Mouse (Mus musculus) thymus, adult 18-20 months (tissue): ENCODE results near the gene Gse1.

Source experiments
- DNase-seq, 2 experiments: peaks; one replicate each; pipeline ENCODE4 v3.0.0; 2022; ENCODE audit warnings: mixed read lengths in 2 of 2

The Gse1 gene

GRCm38 (mm10) chr8:120588908-120589771 lies 360.9 kb downstream of the Gse1 start, which contains the start of gene Gins2:
Gene Gins2 (minus strand): TSS chr8:120589304.
- DNase-seq = peak; percentile 99 to 100

DNA sequence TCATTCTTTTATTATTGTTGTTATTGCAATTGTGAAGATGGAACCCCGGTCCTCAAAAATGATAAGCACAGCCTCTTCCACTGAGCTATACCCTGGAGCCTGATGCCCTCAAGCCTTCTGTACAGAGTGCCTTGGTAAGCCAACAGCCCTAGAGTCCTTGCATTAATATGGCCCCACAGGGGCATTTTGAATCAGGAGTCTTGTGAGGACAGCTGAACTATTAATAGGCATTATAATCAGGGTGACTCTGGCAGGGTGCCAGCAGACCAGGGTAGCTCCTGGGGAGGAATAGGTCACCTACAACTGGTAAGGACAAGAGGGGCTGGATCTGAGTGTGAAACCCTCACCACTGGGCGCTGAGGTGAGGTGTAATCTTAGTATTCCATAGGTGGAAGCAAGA lies 361.7 kb downstream of the Gse1 start:
- no peak for DNase-seq

- no peak for DNase-seq
Measured at GRCm38 (mm10) chr8:120591587-120592292, 363.5 kb downstream of the Gse1 start.

GRCm38 (mm10) chr8:120594571-120594970 lies 366.3 kb downstream of the Gse1 start:
- DNase-seq = no peak

GRCm38 (mm10) chr8:120595963-120596362 lies 367.7 kb downstream of the Gse1 start:
- no peak for DNase-seq

GRCm38 (mm10) chr8:120598579-120598978 lies 370.3 kb downstream of the Gse1 start:
- no peak for DNase-seq

DNA sequence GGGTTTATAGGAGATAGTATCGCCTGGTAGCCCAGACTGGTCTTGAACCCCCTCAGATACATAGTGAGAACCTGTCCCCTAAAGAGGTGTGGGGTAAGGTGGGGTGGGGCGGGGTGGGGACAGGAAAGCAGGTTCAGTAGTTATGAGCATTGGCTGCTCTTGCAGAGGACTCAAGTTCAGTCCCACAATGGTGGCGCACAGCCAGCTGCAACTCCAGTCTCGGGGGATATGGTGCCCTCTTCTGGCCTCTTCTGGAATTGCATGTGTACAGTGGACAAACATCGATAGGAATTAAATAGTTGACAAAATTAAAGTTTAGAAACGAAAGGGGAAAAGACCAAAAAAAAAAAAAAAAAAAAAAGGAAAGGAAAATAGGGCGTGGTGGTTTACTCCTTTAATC lies 371.2 kb downstream of the Gse1 start:
- peak; percentile 43 to 61 for DNase-seq

GRCm38 (mm10) chr8:120602672-120603071 lies 374.4 kb downstream of the Gse1 start:
- no peak for DNase-seq

GRCm38 (mm10) chr8:120607460-120607859 lies 379.2 kb downstream of the Gse1 start:
- no peak for DNase-seq

DNA sequence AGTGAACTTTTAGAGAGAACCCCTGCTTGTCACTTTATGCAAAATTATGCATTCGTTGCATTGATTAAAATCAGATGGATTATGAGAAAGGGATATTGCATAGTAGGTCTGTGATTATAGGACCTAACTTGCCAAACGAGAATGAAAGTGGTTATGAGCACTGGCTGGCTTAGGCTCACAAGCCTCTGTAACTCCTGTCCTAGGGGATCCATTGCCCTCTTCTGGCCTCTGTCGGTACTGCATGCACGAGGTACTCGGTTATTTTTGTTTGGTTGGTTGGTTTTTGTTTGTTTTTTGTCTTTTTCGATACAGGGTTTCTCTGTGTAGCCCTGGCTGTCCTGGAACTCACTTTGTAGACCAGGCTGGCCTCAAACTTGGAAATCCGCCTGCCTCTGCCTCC lies 379.6 kb downstream of the Gse1 start:
- DNase-seq = peak in 1 of 2 experiments; percentile 39

DNA sequence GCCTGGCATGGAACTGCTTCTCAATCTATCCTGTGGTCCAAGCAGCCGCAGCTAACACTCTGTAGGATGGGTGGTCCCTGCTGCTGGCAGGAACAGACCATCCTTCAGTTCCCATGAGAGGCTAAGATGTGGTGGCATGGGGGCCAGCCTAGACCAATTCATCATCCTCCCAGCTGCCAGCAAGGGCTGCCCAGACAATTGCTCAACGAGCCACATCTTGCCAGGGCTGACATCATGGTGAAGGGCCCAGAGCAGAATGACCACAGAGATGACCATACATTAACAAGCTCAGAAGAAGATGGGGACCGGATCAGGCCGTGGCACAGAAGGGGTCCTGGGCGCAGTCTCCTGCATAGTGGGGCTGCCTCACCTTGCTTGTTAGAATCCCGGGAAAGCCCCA lies 382.6 kb downstream of the Gse1 start:
- no peak for DNase-seq

GRCm38 (mm10) chr8:120614491-120614890 lies 386.2 kb downstream of the Gse1 start:
- no peak for DNase-seq

DNA sequence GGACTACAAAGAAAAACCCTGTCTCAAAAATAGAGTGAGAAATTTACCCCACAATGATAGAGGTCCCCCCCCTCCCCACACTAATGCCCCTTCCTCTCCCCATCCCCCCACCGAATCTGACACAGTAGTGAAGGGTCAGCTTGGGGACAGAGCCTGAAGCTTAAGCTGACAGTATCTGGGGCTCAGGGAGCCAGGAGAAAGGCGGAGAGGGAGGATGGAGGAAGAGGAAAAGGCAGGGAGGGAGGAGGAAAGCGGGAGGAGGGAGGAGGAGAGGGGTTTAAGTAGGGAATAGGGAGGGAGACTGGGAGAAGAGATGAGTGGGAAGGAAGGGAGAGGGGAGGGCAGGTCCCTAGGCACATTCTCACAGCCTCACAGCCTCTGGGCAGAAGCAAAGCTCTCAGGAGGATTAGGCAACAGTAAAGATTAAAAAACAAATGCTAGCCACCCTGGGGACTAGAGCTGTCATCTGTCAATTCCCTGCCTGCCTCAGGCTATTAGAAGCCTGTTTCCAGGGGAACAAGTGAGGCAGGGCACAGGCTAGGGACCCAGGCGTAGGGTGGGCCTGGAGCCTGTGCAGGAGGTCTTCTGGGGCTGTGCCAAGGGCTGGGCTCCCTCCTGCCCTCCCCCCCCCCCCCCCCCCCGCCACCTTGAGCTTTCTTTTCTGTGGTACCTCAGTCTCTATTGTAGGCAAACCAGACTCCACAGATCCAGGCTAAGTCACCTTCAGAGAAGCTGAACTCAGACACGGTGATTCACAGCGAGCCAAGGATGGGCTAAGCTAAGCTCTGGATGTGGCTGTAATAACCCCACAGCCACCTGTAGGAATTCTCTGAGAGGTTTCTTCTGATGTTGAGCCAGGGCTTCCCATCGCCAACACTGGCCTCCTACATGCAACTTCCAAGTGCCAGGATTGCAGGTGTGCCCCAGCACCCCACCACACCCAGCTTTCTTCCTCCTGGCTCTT lies 388.7 kb downstream of the Gse1 start:
- no peak for DNase-seq

DNA sequence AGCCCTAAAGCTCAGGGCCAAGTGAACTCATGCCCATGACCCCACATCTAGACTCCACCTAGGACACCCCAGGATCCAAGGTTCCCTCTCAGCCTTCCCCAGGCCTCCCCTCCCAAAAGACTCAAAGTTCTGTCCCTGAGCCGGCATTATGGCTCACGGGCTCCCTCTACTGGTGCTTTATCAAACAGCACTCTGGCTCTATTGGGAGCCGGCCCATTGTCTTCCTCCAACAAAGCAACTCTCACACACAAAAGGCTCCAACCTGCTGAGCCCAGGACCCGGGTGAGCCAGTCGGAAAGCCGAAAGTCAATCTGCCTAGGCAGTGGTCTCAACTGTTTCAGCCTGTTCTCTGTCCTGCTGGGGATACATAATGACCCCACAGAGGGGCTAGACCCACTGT lies 389.9 kb downstream of the Gse1 start:
- no peak for DNase-seq

DNA sequence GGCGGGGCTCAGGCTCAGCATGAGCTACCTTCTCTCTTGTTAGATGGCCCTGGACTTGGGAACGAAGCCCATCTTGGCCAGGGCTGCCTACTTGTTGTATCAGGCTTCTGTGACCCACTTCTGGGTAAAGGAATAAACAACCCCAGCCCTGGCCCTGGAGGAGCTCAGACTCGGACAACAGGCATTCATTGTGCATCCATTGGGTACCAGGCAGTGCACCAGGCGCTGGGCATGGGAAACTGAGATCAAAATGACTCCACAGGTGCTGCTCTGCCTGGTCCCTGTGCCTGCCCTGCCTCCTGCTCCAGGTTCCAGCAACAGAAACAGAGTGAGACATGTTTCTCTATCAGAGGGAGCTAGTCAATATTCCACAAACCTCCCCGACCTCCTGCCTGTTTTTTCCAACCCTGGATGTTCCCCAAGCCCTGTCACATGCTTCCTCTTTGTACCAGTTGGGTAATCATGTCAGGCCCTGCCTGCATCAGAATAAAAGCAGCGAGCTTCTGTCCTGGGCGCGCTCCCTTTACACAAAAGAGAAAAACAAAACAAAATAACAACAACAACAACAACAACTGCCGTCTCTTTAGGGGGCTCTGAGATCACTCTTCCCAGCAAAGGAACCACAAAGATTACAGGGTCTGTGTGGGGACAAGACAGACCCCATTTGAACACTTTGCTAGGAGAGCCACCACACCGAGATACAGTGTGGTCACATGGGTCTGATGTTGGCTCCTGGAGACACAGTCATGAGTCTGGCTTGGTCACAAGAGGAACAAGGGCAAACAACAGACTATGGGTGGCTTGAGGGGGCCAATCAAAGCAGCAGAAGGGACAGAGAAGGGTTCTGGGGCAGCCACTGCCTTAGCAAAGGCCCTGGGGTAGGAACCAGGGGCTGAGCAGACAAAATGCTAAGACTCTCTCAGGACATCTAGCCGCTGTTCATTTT lies 391.3 kb downstream of the Gse1 start:
- no peak for DNase-seq

DNA sequence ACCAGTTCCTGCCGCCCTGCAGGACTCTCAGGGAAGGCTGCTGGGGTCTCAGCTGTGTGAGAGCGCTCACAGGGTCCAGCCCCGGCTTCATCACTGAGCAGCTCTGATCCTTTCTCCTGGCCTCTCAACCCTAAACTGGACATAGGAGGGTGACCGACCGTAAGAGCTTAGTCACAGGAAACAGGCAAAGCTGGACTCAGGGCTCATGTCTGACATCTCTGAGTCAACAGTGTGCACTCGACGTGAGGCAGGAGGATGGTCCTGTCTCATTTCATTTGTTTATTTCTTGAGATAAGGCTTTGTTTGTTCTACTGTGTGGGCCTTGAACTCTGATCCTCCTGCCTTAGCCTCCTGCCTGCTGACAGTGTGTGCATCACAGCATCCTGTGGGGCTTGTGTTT lies 392.2 kb downstream of the Gse1 start:
- DNase-seq = no peak

- DNase-seq = no peak
Measured at GRCm38 (mm10) chr8:120622161-120622560, 393.9 kb downstream of the Gse1 start.

DNA sequence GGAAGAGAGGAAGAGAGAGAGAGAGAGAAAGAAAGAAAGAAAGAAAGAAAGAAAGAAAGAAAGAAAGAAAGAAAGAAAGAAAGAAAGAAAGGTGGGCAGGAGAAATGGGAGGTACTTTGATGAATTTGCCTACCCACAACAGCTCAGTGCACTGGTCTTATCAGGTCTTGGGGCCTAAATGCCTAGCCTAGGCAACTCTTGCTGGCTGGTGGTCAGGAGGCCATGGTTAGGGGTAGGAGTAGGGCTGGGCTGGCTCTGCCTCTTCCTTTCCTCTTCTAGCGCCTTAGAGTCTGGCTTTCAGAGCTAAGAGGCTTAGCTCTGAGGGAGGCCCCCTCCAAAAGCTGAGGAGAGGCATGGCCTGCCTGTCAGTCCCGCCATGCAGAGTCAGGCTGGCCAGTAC lies 395.4 kb downstream of the Gse1 start:
- no peak for DNase-seq

GRCm38 (mm10) chr8:120626461-120626860 lies 398.2 kb downstream of the Gse1 start:
- no peak for DNase-seq

DNA sequence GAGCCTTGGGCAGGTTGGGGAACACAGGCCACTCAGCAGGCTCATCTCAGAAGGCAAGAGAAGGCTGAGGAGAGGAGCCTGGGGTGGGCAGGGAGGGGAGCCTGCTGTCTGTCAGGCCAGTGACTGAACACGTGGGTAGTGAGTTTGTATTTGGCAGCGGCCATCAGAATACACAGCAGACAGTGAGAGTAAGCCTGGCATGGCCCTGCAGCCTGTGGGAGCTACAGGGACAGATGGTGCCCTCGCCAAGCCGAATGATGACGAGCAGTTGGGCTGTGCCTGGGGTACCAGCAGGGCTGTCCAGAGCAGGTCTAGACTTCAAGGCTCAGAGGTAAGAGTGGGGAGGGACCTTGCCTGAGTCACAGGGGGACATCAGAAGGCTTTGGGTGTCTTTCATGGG lies 399.0 kb downstream of the Gse1 start:
- DNase-seq = no peak

GRCm38 (mm10) chr8:120630031-120630430 lies 401.8 kb downstream of the Gse1 start:
- DNase-seq = no peak

DNA sequence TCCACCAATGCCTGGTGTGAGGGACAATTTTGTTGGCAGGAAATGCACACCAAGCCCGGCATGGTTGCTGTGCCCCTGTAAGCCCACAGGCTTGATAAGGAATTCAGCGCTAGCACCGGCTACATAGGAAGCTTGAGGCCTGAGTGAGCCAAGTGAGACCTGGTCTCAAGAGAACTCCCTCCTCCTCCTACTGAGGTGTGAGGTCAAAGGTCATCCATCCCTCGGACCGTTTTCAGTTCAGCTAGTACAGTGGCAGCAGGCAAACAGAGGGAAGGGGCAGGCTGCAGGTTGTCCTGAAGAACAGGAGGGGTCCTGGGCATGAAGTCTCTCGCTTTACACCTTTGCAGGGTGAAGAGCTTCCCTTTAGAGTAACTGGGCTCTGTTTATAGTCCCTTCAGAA lies 402.6 kb downstream of the Gse1 start:
- no peak for DNase-seq
